Mouse (Mus musculus): Measurements from ENCODE around the gene Plekha8. TPM values are rescaled to one million over a fixed set of nuclear protein-coding genes. Genes with fewer than 3 reads are reported as not detected.

Gene Plekha8
- polyA plus RNA-seq, 1 experiment from 2014 or later: 10.1 TPM

GRCm38 (mm10) chr6:54643181-54643580 lies 48.3 kb downstream of the Plekha8 start:
- ATAC-seq (ENCODE audit: low read depth) (no peak), DNase-seq (ENCODE audit: low spot score) (peak; percentile 16)
- H3K4me1 ChIP-seq (ENCODE audit: control insufficient read depth, insufficient read depth, low read length): no peaks in the 10 kb centered on the region
- H3K36me3 ChIP-seq (ENCODE audit: control insufficient read depth, insufficient read depth, low read length): peaks cover 20% of the 10 kb centered on the region
- H3K9ac ChIP-seq (ENCODE audit: low read depth, low read length): no peak overlapping the region
- H3K27me3 ChIP-seq (replicated peaks; ENCODE audit: control insufficient read depth, insufficient read depth, low read length): no peaks in the 10 kb centered on the region
- H3K27ac ChIP-seq (replicated peaks; ENCODE audit: low read depth, low read length): no peak overlapping the region
- no peaks in the 10 kb centered on the region for H3K9me3 ChIP-seq (ENCODE audit: control insufficient read depth, low read length)
- WGBS: 89% methylated on average over 4 of the region's 4 CpGs
- H3K4me3 ChIP-seq (ENCODE audit: low read depth, low read length): no peak overlapping the region
- no peak overlapping the region for H3K4me2 ChIP-seq (ENCODE audit: low read depth, low read length)

DNA sequence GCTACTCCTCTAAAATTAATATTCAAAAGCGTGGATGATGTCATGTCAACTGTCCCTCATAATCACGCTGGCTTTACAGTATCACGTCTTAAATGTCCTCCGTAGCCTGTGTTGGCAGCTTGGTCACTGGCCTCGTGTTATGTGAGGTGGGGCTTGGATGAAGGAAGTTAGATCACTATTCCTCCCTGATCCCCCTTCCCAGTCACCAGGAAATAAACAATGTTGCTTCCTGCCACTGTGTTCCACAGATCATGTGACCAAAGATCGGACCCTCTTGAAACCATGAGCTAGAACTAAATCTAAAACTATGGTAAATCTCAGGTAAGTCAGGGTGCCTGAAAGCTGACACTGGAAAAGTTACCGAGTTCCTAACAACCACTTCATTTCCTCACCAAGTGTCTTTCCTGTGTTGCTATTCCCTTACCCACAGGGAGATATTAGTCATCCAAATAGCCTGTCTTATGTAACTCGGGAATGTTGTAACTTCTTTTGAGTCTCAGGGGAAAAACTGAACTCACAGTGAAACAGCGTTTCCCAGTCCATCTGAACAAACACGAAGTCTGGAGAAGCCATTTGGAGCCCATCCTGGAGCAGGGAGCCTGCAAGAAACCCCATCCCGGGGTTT lies 60.7 kb downstream of the Plekha8 start:
- H3K9ac ChIP-seq (ENCODE audit: low read depth, low read length): no peak overlapping the region
- no peak for ATAC-seq (ENCODE audit: low read depth)
- H3K27me3 ChIP-seq (replicated peaks; ENCODE audit: control insufficient read depth, insufficient read depth, low read length): no peaks in the 10 kb centered on the region
- no peak overlapping the region for H3K4me3 ChIP-seq (ENCODE audit: low read depth, low read length)
- no peaks in the 10 kb centered on the region for H3K36me3 ChIP-seq (ENCODE audit: control insufficient read depth, insufficient read depth, low read length)
- no peak overlapping the region for H3K27ac ChIP-seq (replicated peaks; ENCODE audit: low read depth, low read length)
- no peak overlapping the region for H3K4me2 ChIP-seq (ENCODE audit: low read depth, low read length)
- no peaks in the 10 kb centered on the region for H3K9me3 ChIP-seq (ENCODE audit: control insufficient read depth, low read length)
- WGBS: 71% methylated on average over 11 of the region's 11 CpGs
- peak; percentile 23 for DNase-seq (ENCODE audit: low spot score)
- H3K4me1 ChIP-seq (ENCODE audit: control insufficient read depth, insufficient read depth, low read length): no peaks in the 10 kb centered on the region

DNA sequence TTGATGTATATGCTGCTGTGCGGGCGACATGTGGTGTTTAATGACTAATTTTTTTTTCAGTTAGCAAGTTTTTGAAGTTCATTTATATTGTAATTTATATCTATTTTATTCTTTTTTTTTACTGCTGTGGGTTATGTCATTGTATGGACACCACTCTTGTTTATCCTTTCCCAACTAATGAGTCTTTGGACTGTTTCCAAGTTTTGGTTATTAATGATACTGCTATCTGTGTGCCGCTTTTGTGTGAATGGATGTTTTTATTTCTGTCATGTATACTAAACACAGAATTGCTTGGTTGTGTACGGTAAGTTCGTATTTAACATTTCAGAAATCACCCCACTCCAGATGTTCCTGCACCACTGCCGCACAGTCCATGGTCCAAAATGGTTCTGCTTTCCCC lies 63.0 kb downstream of the Plekha8 start:
- Histone ChIP-seq H3K9me3 (ENCODE audit: control insufficient read depth, low read length) (no peaks in the 10 kb centered on the region), H3K4me3 (ENCODE audit: low read depth, low read length) (no peak overlapping the region), H3K36me3 (ENCODE audit: control insufficient read depth, insufficient read depth, low read length) (no peaks in the 10 kb centered on the region), H3K27me3 (replicated peaks; ENCODE audit: control insufficient read depth, insufficient read depth, low read length) (no peaks in the 10 kb centered on the region), H3K9ac (ENCODE audit: low read depth, low read length) (no peak overlapping the region), H3K27ac (replicated peaks; ENCODE audit: low read depth, low read length) (no peak overlapping the region), H3K4me2 (ENCODE audit: low read depth, low read length) (no peak overlapping the region), H3K4me1 (ENCODE audit: control insufficient read depth, insufficient read depth, low read length) (no peaks in the 10 kb centered on the region)
- WGBS: 81% methylated on average over 6 of the region's 6 CpGs
- ATAC-seq (ENCODE audit: low read depth) (no peak), DNase-seq (ENCODE audit: low spot score) (no peak)

GRCm38 (mm10) chr6:54669868-54670267 lies 75.0 kb downstream of the Plekha8 start:
- 85% methylated on average over 6 of the region's 6 CpGs for WGBS
- H3K27me3 ChIP-seq (replicated peaks; ENCODE audit: control insufficient read depth, insufficient read depth, low read length): no peaks in the 10 kb centered on the region

DNA sequence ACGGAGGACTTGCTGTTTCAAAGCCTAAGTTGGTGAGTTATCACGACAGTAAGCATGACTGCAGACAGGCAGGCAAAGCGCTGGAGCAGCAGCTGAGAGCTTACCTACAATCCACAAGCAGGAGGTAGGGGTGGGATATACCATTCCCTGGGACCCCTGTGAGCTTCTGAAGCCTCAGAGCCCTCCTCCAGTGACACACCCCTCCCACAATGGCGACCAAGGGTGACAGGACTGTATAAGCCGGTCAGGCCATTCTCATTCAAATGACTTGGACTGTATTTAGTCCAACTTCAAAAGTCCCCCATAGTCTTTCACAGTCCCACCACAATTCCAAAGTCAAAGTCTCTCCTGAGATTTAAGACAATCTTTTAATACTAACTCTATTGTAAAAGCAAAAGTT lies 78.0 kb downstream of the Plekha8 start:
- no peak overlapping the region for H3K9ac ChIP-seq (ENCODE audit: low read depth, low read length)
- WGBS: 58% methylated on average over 5 of the region's 5 CpGs
- no peak overlapping the region for H3K4me3 ChIP-seq (ENCODE audit: low read depth, low read length)
- no peaks in the 10 kb centered on the region for H3K36me3 ChIP-seq (ENCODE audit: control insufficient read depth, insufficient read depth, low read length)
- H3K9me3 ChIP-seq (ENCODE audit: control insufficient read depth, low read length): no peaks in the 10 kb centered on the region; the same call in 1 of the 2 replicates
- H3K27ac ChIP-seq (replicated peaks; ENCODE audit: low read depth, low read length): no peak overlapping the region
- H3K27me3 ChIP-seq (replicated peaks; ENCODE audit: control insufficient read depth, insufficient read depth, low read length): no peaks in the 10 kb centered on the region
- no peak for ATAC-seq (ENCODE audit: low read depth)
- no peaks in the 10 kb centered on the region for H3K4me1 ChIP-seq (ENCODE audit: control insufficient read depth, insufficient read depth, low read length)
- no peak overlapping the region for H3K4me2 ChIP-seq (ENCODE audit: low read depth, low read length)
- DNase-seq (ENCODE audit: low spot score): no peak

More at GRCm38 (mm10) chr6:54669868-54670267, 75.0 kb downstream of the Plekha8 start:
- H3K4me1 ChIP-seq (ENCODE audit: control insufficient read depth, insufficient read depth, low read length): no peaks in the 10 kb centered on the region
- H3K9me3 ChIP-seq (ENCODE audit: control insufficient read depth, low read length): no peaks in the 10 kb centered on the region; the same call in 1 of the 2 replicates
- H3K9ac ChIP-seq (ENCODE audit: low read depth, low read length): no peak overlapping the region
- no peak overlapping the region for H3K4me2 ChIP-seq (ENCODE audit: low read depth, low read length)
- H3K4me3 ChIP-seq (ENCODE audit: low read depth, low read length): no peak overlapping the region
- DNase-seq (ENCODE audit: low spot score) (no peak), ATAC-seq (ENCODE audit: low read depth) (no peak)
- no peak overlapping the region for H3K27ac ChIP-seq (replicated peaks; ENCODE audit: low read depth, low read length)
- no peaks in the 10 kb centered on the region for H3K36me3 ChIP-seq (ENCODE audit: control insufficient read depth, insufficient read depth, low read length)

- no peak overlapping the region for H3K4me3 ChIP-seq (ENCODE audit: low read depth, low read length)
- whole genome bisulfite sequencing: 66% methylated on average over 5 of the region's 5 CpGs
- H3K9me3 ChIP-seq (ENCODE audit: control insufficient read depth, low read length): no peaks in the 10 kb centered on the region
- peaks cover 8% of the 10 kb centered on the region for H3K27me3 ChIP-seq (replicated peaks; ENCODE audit: control insufficient read depth, insufficient read depth, low read length)
- ATAC-seq (ENCODE audit: low read depth) (no peak), DNase-seq (ENCODE audit: low spot score) (no peak)
- no peak overlapping the region for H3K4me2 ChIP-seq (ENCODE audit: low read depth, low read length)
- no peak overlapping the region for H3K9ac ChIP-seq (ENCODE audit: low read depth, low read length)
- 0 out of 2 replicates have a peak, but pooled peaks cover 7% of the 10 kb centered on the region for H3K4me1 ChIP-seq (ENCODE audit: control insufficient read depth, insufficient read depth, low read length)
- H3K36me3 ChIP-seq (ENCODE audit: control insufficient read depth, insufficient read depth, low read length): no peaks in the 10 kb centered on the region
- H3K27ac ChIP-seq (replicated peaks; ENCODE audit: low read depth, low read length): no peak overlapping the region
These were observed 84.8 kb downstream of the Plekha8 start for GRCm38 (mm10) chr6:54679686-54680085.

DNA sequence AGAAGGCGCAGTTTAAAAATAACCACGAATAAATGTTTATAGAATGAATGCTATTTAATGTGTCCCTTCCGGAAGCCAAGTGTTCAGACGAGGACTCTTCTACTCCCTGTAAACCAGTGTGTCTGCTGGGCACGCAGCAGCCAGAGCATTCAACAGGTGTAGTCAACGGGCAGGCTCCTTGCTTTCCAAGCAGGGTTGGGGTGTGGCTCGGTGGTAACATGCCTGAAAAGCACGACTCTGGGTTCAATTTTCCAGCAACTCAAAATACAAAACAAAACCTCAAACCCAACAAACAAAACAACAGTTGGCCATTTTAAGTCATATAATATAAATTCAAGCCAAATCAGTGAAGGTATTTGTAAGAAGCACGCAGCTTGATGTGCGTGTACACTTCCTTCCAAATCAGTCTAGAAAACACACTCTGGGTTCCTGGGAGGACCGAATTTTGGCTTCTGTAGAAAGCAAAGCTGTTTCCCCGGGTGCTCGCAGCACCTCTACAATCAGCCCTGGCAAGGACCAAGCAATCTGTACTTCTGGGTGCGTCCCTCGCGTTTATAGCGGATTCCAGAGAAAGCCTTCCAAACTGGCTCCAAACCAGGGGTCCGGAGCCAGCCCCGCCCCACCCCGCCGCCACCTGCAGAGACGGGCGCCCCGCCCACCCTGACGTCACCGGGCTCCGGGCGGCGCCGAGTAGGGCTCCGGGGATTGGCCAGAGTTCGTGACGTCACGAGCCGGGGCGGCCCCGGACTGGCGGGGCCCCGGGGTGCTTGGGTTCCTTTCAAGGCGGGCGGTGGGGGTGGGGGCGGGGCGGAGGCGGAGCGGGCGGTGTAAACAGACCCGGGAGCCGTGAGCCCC lies 86.2 kb downstream of the Plekha8 start, which contains the start of gene Mturn:
Gene Mturn (plus strand): TSS at position 734 of the 855 bp plus-strand sequence.
- ATAC-seq (ENCODE audit: low read depth) (peak; percentile 98), DNase-seq (ENCODE audit: low spot score) (peak; percentile 96)
- Histone ChIP-seq H3K27ac (replicated peaks; ENCODE audit: low read depth, low read length) (no peak within 1 kb of the TSS; the same call in 1 of the 2 replicates), H3K9me3 (ENCODE audit: control insufficient read depth, low read length) (no peaks in the 10 kb centered on the region), H3K27me3 (replicated peaks; ENCODE audit: control insufficient read depth, insufficient read depth, low read length) (peaks cover 8% of the 10 kb centered on the region), H3K9ac (ENCODE audit: low read depth, low read length) (peak within 1 kb of the TSS; percentile 76), H3K4me1 (ENCODE audit: control insufficient read depth, insufficient read depth, low read length) (0 out of 2 replicates have a peak, but pooled peaks cover 7% of the 10 kb centered on the region), H3K4me3 (ENCODE audit: low read depth, low read length) (peak within 1 kb of the TSS; percentile 82), H3K4me2 (ENCODE audit: low read depth, low read length) (peak within 1 kb of the TSS; percentile 99), H3K36me3 (ENCODE audit: control insufficient read depth, insufficient read depth, low read length) (no peaks in the 10 kb centered on the region)
- 8% methylated on average over 26 of the region's 48 CpGs for WGBS

DNA sequence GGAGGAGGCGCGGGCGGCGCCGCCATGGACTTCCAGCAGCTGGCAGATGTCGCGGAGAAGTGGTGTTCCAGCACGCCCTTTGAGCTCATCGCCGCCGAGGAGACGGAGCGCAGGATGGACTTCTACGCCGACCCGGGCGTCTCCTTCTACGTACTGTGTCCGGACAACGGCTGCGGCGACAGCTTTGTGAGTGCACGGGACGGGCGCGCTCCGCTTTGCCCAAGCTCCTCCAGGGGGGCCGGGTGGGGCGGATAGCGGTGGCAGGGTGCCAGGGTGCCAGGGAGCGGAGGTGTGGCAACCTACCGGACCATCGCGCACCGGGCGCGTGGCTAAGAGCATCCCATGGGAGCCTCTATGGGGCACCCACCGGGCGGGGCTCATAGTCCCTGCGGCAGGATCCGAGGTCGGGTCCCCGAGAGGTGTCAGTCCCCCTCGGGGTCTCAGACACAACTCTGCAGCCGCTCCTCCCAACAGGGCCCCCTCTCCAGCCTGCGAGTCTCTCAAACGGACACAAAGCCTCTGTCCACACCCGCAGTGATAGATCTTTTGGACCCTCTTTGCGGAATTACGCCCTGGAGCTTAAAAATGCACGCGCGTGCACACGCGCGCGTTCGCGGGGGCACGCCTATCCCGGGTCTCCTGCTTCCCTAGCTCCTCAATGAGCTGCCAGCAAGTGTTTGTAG lies 87.0 kb downstream of the Plekha8 start:
- Histone ChIP-seq H3K9ac (ENCODE audit: low read depth, low read length) (peak overlapping the region; percentile 76), H3K9me3 (ENCODE audit: control insufficient read depth, low read length) (no peaks in the 10 kb centered on the region), H3K36me3 (ENCODE audit: control insufficient read depth, insufficient read depth, low read length) (no peaks in the 10 kb centered on the region), H3K4me1 (ENCODE audit: control insufficient read depth, insufficient read depth, low read length) (0 out of 2 replicates have a peak, but pooled peaks cover 7% of the 10 kb centered on the region), H3K27ac (replicated peaks; ENCODE audit: low read depth, low read length) (no peak overlapping the region; the same call in 1 of the 2 replicates), H3K27me3 (replicated peaks; ENCODE audit: control insufficient read depth, insufficient read depth, low read length) (peaks cover 8% of the 10 kb centered on the region), H3K4me2 (ENCODE audit: low read depth, low read length) (peak overlapping the region; percentile 99), H3K4me3 (ENCODE audit: low read depth, low read length) (peak overlapping the region; percentile 82)
- no peak for DNase-seq (ENCODE audit: low spot score)
- WGBS: under 1% methylated on average over 37 of the region's 61 CpGs
- no peak; the same call in 1 of the 2 replicates for ATAC-seq (ENCODE audit: low read depth)

All from embryonic facial prominence, embryonic 14.5 days (tissue).